Mouse (Mus musculus): ENCODE measurements around the gene Diras2. TPM values are rescaled to one million over a fixed set of nuclear protein-coding genes. Genes with fewer than 3 reads are reported as not detected.
"Not testable (repeated sequence)": the region's sequence is repeated elsewhere in the genome, so short reads cannot be mapped to it uniquely, and the experiment has no call there.

Diras2 gene
- total RNA-seq, 2 experiments from 2014 or later, result 8.5 to 9.8 TPM

DNA sequence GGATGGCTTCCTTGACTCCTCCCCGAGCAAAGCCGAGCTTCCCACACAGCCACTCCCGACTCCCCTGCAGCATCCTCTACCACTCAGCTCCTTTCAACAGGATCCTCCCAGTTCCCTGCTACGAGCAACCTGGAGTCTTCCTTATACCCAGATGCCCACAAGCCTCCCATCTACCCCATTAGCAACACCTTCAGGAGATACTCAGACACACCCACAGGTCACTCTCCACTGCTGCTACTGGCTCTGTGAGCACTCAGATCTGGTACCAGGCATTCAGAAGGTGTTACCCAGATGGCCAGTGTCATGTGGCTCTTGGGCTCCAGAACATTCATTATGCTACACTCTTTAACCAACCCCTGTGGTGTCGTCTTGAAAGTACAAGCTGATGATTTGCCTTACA lies 11.7 kb downstream of the Diras2 start:
- no peak for DNase-seq (ENCODE audit: low spot score in 2 of 2)

DNA sequence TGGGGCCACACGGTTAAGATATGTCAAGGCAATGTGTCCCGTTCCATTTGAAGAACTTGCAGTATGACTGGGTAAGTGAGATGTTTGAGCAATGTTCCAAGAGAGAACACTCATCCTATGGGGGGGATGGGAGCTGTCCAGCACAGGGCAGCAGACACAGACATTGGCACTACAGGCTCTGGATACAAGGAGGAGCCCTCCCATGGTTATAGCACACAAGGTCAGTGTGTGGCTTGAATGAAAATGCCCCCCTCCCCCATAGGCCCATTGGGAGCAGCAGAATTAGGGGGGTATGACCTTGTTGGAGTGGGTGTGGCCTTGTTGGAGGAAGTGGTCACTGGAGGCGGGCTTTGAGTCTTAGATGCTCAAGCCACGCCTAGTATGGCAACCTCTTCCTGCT lies 12.7 kb downstream of the Diras2 start:
- DNase-seq (ENCODE audit: low spot score in 2 of 2), result no peak

DNA sequence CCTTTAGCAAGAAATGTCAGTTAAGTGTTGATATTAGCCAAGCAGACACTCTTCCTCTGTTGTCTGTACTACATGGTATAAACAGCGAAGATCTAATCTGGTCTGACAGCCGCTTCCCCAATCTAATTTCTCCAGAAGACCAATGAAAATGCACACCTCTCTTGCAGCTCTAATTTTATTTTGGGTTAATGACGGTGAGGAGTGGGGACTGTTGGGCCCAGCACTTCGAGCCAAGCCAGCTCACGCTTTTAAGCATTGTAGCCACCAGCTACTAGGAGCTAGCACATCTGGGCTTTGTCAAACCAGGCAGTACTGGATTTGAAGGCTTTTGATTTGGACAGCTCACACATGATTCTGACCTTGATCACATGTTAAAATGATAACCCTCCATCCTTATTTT lies 14.1 kb downstream of the Diras2 start:
- no peak for DNase-seq (ENCODE audit: low spot score in 2 of 2)

DNA sequence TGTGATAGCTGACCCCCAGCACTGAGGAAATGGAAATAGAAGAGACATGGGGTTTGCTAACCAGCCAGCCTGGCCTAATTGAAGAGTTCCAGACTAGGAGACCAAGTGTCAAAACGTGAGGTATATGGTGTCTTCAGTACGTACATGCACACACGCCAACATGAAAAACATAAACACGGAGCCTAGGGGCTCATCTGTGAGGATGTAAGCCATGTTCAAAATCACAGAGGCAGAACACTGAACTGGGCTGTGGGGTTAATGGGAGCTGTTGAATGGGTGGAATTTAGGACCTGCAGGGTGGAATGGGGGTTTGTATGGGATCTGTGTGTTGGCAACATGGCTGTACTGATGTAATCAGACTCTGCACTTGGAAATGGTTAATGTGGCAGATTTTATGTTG lies 14.5 kb downstream of the Diras2 start:
- no peak for DNase-seq (ENCODE audit: low spot score in 2 of 2)

DNA sequence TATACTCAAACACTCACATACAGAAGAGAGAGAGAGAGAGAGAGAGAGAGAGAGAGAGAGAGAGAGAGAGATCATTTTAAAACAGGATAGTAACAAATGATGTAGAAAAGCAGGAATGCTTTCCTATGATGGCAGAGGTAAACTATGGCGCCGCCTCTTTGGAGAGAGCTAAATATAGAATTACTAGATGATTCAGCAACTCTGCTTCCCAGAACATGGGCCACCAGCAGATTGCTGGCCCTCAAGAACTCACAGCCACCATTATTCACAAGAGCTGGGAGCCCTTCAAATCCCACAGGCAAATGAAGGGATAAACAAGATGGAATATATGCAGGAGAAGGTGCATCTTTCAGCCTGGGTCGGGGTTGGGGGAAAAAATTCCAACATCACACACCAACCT lies 15.0 kb downstream of the Diras2 start:
- DNase-seq (ENCODE audit: low spot score in 2 of 2), result no peak

DNA sequence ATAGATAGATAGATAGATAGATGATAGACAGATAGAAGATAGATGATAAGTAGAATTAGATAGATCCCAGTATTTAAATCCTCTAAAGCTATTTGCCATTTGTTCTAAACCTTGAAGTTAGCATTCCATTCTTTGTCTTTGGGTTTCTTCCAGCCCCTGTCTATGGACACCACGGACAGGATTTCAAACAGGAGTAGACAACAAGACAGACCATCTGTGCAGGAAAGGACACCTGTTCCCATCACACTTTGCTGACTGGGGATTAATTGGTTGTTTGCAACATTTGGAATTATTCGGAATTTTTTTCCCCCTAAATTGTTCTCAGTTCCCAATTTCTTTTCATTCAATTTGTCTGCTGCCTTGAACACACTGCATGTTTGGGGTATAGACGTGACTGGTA lies 17.5 kb downstream of the Diras2 start:
- no peak for DNase-seq (ENCODE audit: low spot score in 2 of 2)

DNA sequence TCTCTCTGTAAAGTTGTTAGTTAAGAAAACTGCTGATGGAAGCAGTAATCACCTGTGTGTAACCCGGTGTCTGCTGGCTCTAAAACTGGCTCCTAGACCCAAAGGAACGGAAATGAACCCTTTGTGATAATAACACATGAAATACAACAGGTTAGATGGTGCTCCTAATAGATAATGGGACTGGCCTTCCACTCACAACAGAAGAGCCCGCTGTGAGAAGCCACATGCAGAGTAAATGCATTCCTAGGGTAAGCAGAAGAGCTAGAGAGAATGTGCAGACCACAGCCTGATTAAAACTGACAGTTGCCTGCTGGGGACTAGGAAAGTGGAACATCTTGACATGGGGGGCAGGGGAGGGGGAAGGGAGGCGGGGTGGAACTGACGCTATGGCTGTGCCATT lies 18.7 kb downstream of the Diras2 start:
- DNase-seq (ENCODE audit: low spot score in 2 of 2), result no peak

DNA sequence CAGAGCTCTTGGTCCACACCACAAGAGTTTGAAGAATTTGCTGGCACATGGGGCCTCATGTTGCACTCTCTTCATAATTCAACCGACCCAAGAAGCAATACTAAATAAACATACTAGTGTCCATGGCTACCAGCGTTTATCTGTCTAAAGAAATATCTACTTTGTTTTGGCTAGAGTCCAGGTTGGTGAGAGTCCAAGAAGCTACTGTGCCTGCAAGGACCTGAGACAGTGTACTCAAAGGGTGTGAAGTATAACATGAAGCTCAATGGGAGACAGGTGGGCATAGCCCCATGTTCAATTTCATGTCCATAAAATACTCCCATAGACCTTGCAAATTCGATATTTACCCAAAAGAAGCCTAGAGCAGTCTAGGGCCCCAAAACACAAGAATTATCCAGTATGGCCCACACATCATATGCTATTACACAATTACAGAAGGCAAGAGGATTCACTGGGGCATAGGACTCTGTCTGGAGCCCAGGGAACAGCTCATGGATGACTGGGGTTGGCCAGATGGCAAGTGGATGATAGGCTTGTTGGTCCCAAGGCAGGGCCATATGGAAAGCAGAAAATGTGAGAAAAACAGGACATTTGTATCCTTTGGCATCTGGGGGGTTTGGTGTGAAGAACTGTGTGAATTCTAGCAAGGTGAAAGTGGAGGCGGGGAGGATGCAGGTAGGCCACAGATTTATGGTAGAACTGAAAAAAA lies 20.8 kb downstream of the Diras2 start:
- no peak for DNase-seq (ENCODE audit: low spot score in 2 of 2)

DNA sequence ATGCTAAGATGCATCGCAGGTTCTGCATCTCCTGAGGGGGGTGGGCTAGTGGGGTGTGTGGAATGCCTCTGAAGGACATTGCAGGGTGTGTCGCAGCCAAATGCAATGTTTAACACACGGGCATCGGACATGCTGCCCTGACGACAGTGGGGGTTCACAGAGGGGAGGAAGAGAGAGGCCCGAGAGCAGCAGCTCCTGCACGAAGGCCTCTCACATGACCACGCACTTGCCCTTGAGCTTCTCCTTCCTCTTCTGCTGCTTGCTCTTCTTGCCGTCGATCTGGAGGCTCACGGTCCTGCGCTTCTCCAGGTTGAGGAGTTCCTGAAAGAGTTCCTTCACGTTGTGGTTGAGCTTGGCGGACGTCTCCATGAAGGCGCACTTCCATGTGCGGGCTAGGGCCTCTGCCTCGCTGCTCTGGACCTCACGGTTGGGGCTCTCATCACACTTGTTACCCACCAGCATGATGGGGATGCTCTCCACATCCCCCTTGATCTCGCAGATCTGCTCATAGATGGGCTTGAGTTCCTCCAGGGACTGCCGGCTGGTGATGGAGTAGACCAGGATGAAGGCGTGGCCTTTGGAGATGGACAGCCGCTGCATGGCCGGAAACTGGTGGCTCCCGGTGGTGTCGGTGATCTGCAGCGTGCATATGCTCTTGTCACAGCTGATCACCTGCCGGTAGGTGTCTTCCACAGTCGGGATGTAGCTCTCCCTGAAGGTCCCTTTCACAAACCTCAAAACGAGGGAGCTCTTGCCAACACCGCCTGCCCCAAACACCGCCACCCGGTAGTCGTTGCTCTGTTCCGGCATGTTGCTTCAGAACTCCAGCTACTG lies 23.4 kb downstream of the Diras2 start:
- no peak for DNase-seq (ENCODE audit: low spot score in 2 of 2)

DNA sequence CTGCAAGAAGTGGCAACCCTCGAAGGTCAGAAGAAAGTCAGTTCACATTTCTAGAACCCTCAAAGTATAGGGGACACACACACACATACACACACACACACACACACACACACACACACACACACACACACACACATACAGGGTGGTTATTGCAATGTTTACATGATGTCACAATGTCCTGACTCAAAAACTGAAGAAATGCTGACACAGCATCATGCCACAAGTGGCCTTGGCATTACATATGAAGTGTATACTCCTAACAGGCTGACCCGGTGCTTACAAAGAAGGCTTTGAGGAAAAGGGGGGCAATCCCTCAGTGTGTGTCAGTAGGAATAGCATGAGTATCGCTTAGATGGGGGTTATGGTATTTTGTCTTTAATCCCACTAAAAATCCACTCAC lies 24.3 kb downstream of the Diras2 start:
- DNase-seq (ENCODE audit: low spot score in 2 of 2), result not testable (repeated sequence)

DNA sequence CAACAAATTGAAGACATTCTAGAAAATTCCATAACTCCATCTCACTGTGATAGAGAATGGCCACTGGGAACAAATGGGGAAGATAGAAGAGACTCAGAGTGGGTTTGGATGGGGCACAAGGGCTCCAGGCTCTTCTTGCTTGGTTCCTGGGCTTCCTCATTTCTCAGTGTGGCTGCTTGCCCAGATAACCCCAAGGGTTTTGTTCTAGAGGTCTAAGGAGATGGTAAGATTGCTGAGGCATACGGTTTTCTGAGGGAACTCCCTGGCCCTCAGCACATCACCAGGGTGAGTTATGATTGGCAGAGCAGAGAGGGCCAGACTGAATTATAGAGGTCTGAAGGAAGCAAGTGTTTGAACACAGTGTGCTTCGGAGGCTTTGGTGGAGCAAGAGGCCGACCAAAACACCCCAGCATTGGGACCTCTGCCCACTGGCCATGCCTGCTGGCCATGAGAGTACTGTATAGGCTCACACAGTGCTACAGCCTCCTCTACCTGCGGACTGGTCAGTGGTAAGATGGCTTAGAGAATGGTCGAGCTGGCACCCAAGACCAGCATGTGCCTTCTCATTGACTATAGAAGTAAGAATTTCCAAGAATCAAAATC lies 25.3 kb downstream of the Diras2 start:
- not testable (repeated sequence) for DNase-seq (ENCODE audit: low spot score in 2 of 2)

DNA sequence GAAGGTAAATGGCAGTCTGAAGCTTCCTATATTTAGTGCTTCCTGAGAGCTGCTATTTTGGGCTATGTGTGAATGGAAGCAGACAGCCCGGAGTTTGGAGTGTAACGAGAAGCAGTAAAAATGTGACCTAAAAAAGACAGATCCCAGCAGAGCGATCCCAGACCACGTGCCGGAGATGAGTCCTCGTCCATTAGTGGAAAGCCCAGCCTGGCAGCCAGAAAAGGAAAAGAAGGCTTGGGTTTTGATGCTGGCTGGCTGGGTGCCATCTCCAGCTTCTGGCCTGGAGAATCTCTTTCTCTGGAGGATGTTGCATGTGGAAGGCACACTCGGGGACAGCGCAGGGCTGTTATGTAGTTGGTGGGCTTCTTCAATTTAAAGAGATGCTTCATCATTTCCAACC lies 29.4 kb downstream of the Diras2 start:
- DNase-seq (ENCODE audit: low spot score in 2 of 2), result no peak

DNA sequence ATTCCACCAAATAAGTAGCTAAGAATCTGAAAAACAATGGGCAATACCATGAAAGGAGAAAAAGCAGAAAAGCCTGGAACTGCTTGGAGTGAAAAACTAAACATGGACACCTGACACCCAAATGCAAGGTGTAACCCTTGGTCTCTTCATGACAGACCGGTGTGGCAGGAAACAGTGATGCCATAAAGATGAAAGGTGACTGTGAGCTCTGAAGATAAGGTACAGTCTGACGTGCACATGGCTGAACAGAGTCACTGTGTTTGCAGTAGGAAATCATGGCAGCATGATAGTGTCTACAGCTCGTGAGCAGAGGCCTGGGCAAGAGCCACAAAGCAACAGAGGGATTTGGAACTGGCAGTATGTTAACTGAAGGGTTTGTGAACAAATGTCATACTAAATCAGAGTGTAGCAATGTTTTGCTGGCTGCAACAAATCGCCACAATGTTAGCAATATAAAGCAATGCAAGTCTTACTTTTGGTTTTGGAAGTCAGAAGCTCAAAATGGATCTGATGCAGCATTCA lies 34.0 kb downstream of the Diras2 start:
- no peak for DNase-seq (ENCODE audit: low spot score in 2 of 2)

DNA sequence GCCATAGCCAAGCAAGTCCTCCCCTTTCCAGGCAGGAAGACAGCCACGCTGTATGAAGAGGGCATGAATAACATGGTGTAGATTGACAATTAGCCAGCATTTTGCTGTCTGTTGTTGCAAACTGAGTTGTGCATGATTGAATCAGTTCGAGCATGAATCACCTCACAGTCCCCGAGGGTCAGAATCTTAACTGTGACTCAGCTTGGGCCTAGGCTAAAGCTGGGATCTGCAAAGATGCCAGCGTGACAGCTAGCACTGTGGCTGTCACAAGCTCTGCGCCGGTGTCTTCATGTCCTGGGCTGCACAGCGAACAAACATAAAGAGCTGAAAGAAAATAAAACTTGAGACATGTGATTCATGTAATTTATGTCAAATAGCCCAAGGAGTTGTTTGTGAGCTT lies 42.3 kb downstream of the Diras2 start:
- DNase-seq (ENCODE audit: low spot score in 2 of 2), result no peak

DNA sequence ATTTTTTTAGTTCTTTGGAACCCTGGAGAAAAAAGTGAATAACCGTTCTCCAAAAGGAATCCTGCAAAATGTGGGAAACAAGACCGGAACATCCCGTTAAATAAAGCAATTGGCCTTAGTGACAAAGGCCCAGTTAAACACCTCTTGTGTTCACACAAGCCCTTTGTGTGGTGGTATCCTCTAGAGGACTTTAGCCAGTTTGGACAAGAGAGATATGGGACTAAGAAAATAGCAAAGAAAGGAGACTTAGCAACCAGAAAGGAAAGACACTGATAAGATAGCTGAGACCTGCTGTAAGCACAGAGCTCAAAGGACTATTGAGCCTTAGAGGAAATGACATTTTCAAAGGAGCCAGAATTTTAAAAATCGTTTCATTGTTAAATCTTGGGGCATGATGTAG lies 47.0 kb downstream of the Diras2 start:
- DNase-seq (ENCODE audit: low spot score in 2 of 2), result no peak

DNA sequence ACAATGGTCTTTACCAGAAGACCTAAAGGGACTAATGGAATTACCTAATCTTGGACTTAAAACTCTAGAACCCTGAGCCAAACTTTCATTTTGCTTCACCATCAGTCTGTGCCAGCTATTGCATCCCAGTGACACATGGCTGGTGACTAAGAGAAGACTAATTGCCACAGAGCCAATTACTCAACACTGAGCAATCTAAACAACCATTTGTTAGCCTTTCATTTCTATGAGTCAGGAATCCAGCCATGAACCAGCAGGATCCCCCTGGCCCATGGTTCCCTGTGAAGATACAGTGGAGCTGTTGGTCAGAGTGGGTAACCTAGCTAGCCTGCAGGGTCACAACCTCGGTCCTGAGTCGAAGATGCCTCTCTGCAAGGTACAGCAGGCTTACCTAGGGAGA lies 49.3 kb downstream of the Diras2 start:
- DNase-seq (ENCODE audit: low spot score in 2 of 2), result no peak

DNA sequence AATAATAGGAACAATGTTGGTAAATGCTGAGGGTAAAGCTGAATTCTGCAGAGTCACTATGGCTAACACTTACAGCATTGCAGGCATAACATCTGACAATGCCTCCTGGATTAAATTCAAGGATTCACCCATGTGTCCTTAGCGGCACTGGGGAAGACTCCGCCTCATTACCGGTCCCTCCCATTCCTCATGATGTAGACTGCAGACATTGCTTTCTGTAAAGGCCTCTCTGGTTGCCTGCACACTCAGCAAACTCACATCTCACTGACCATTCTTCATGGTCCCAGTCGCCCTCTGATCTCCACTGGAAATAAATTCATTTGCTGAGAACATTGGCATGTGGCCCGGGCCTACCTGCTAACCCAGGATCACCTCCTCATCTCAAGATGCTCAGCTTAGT lies 51.9 kb downstream of the Diras2 start:
- DNase-seq (ENCODE audit: low spot score in 2 of 2), result no peak

DNA sequence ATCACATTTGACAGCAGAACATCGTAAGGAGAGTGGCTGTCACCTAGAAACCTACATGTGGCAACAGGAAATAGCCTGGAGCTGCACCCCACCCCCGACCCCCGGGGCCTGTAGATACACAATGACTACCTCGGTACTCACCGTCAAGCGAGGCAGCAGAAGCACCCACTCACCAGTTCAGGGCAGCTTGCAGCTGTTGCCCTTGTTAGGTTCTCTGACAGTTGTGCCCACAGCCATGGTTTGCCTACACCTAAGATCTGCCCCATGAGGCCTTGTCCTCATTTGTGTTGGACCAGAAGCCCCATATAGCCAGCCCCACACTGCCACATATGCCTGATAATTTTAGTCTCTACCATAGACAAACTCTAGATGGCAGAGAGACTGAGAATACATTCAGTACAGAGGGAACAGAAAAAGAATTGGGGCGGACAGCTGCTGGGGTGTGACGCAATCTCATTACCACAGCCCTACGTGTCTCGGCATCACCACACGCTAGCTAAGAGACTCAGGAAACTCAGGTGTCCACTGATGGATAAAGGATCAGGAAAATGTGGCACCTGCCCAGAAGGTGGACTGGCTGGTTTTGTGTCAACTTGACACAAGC lies 54.0 kb downstream of the Diras2 start:
- no peak for DNase-seq (ENCODE audit: low spot score in 2 of 2)

DNA sequence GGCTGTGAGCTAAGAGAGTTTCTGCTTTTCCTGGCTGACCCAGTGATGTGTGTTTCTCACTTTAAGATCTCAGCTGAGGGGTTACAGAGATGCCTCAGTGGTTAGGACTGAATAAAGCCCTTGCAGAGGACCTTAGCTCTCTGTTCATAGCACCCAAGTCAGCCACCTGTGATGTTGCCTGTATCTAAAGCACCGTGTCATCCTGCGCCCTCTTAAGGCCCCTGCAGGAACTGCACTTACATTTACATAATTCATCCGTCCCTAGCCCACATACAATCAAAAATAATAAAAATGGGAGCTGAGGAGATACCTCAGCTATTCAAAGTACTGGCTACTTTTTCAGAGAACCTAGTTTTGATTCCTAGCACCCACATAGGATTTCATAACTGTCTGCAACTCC lies 54.9 kb downstream of the Diras2 start:
- DNase-seq (ENCODE audit: low spot score in 2 of 2), result no peak

DNA sequence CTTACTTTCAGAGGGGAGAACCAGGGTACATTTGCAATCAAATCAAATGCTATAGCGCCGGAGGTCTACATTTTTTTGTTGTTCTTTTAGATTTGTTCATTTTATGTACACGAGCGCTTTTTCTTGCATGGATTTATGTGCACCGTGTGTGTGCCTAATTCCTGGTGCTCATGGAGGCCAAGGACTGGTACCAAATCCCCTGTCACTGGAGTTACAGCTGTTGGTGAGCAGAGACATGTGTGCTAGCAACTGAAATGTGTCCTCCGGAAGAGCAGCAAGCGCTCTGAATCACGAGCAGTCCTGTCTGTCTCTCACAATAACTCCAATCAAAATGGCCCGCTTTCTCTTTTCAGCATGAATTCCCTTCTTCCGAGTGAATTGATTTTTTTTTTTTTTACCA lies 55.8 kb downstream of the Diras2 start:
- DNase-seq (ENCODE audit: low spot score in 2 of 2), result no peak

DNA sequence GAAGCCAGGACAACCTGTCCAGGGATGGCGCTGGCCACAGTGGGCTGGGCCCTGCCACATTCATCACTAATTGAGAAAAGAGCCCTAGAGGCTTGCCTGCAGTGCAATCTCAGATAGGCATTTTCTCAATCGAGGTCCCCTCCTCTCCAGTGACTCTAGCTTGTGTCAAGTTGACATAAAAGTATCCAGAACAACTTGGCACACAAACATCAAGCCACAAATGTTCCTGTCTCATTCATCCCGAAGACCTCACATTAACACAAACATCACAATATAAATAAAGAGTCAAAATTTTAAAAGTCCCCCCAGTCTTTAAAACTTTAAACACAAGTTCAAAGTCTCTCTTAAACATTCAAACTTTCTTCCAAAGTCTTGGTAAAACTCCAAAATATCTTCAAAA lies 56.3 kb downstream of the Diras2 start:
- DNase-seq (ENCODE audit: low spot score in 2 of 2), result no peak
